Mouse (Mus musculus) spleen, adult 2 months (tissue): ENCODE measurements around the gene Dedd2. TPM values are rescaled to one million over a fixed set of nuclear protein-coding genes. Genes with fewer than 3 reads are reported as not detected.

Source experiments
- DNase-seq, 2 experiments: peaks; one replicate each; pipeline versions ENCODE4 v3.0.0 to v3.0.0-alpha.2; 2012 to 2021; ENCODE audit warnings: low spot score in 2 of 2, low read depth in 1 of 2
- H3K27ac ChIP-seq: fragments of 200-500 bp; 2 replicates; pipeline ENCODE4 v1.5.1; 2012; ENCODE audit warnings: low read length, inconsistent platforms; ENCODE audit not compliant: insufficient read depth
- H3K27me3 ChIP-seq: fragments of 200-500 bp; 2 replicates; pipeline ENCODE4 v1.6.1; 2012; ENCODE audit warnings: mild to moderate bottlenecking, moderate library complexity, low read length, inconsistent platforms; ENCODE audit not compliant: control insufficient read depth, insufficient read depth
- H3K36me3 ChIP-seq: fragments of 200-500 bp; 2 replicates; pipeline ENCODE4 v1.6.1; 2012; ENCODE audit warnings: mild to moderate bottlenecking, low read length, inconsistent platforms; ENCODE audit not compliant: control insufficient read depth, insufficient read depth
- H3K4me1 ChIP-seq: fragments of 200-500 bp; 2 replicates; pipeline ENCODE4 v1.6.1; 2011; ENCODE audit warnings: inconsistent platforms; ENCODE audit not compliant: control insufficient read depth, insufficient read depth, insufficient read length
- H3K4me3 ChIP-seq: fragments of 200-500 bp; 2 replicates; pipeline ENCODE4 v1.5.1; 2011; ENCODE audit warnings: mild to moderate bottlenecking, inconsistent platforms; ENCODE audit not compliant: insufficient read depth, insufficient read length; ENCODE audit errors: extremely low read depth
- CTCF ChIP-seq: fragments of 200-500 bp; IDR thresholded peaks from 2 replicates; pipeline ENCODE4 v1.5.1; 2011; ENCODE audit warnings: mild to moderate bottlenecking, inconsistent platforms; ENCODE audit not compliant: insufficient read depth, insufficient read length, insufficient replicate concordance; ENCODE audit errors: extremely low read depth
- POLR2A ChIP-seq: fragments of 200-500 bp; IDR thresholded peaks from 2 replicates; pipeline ENCODE4 v1.6.1; 2011; ENCODE audit warnings: low read depth, low read length, inconsistent platforms
- WGBS: fragments of 180-500 bp; shearing (Covaris S2); methylation state at CpG from one replicate; pipeline ENCODE4 v1.1.7; 2018; 5-methylcytosine and 5-hydroxymethylcytosine counted together
- polyA plus RNA-seq: library from polyadenylated mRNA; depleted of rRNA; stranded (reverse); fragments of >200 nt; gene quantifications from 2 replicates; pipeline ENCODE4 v1.2.3, GENCODE M21; 2012

Gene Dedd2
- polyA plus RNA-seq, 1 experiment, result 77.0 TPM

DNA sequence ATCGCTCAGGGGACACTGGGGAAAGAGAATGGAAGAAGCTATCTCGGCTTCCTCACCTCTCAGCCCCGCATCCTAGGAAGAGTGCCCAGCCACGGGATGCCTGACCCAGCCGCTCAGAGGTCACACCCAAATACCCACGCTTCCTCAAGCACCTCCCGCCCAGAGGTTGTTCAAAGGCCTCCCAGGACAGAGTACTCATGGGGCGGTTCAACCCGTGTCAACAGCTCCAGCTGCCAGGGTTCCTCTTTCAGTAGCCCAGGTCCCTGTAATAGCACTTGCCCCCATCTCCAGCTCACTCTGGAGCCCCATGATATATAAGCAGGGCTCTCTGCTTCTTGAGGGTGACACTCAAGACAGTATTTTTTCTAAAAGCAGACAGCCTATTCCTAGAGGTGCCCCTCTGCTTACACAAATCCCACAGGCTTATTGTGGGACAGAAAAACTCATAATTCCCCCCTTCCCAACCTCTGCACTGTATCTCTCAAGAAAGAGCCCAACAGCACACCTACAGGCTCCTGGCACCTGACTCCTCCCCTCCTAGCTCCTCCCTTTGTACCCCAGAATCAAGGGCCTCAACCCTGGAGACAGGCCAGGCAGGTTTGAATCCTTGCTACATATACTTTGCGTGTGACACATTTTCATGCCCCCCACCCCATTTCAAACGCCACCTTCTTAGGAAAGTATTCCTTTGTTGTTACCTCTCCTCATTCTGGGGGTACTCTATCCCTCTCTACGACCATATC lies 2.6 kb downstream of the Dedd2 start:
- Histone ChIP-seq H3K36me3 (0 out of 2 replicates have a peak, but pooled peaks cover 3% of the 10 kb centered on the region), H3K4me3 (no peak overlapping the region; the same call in 1 of the 2 replicates)

DNA sequence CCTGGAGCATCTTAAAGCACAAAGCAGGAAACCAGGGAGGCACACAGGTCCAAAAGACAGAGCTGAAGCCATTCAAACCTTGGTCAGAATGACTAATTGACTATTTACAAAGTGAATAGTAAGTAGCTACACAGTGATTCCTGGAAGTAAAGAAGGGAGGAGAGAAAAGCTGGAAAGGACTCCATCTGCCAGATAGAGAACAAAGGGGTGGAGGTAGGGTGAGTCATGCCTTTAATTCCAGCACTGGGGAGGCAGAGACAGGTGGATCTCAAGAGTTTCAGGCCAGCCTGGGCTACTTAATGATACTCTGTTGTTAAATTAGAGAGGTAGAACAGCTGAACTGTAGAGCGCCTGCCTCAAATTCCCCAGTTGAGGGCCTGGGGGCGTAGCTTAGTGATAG lies 6.2 kb downstream of the Dedd2 start:
- Histone ChIP-seq H3K27ac (no peak overlapping the region), H3K27me3 (no peaks in the 10 kb centered on the region), H3K4me1 (peaks cover 20% of the 10 kb centered on the region; the same call in 1 of the 2 replicates), H3K4me3 (no peak overlapping the region), H3K36me3 (peaks cover 22% of the 10 kb centered on the region)
- no peak for TF ChIP-seq POLR2A
- no peak for TF ChIP-seq CTCF
- WGBS, result 93% methylated on average over 2 of the region's 2 CpGs
- no peak for DNase-seq

More for the DNA sequence above, 2.6 kb downstream of the Dedd2 start:
- Histone ChIP-seq H3K27me3 (no peaks in the 10 kb centered on the region), H3K4me1 (peaks cover 22% of the 10 kb centered on the region; the same call in 1 of the 2 replicates), H3K27ac (peak overlapping the region; percentile 13; the same call in 1 of the 2 replicates)
- TF ChIP-seq POLR2A (no peak), CTCF (no peak)
- 29% methylated on average over 12 of the region's 12 CpGs for WGBS
- no peak for DNase-seq

GRCm38 (mm10) chr7:25213099-25213498 lies 7.3 kb downstream of the Dedd2 start:
- peaks cover 24% of the 10 kb centered on the region for H3K36me3 ChIP-seq
- DNase-seq, result no peak
- H3K4me1 ChIP-seq, result peaks cover 24% of the 10 kb centered on the region; the same call in 1 of the 2 replicates
- H3K27ac ChIP-seq, result peak overlapping the region; percentile 10; the same call in 1 of the 2 replicates
- H3K27me3 ChIP-seq, result no peaks in the 10 kb centered on the region
- no peak overlapping the region for H3K4me3 ChIP-seq
- 11% methylated on average over 3 of the region's 3 CpGs for WGBS
- TF ChIP-seq POLR2A, result no peak
- no peak for TF ChIP-seq CTCF

GRCm38 (mm10) chr7:25210482-25210881 lies 9.9 kb downstream of the Dedd2 start:
- Histone ChIP-seq H3K4me1 (peaks cover 28% of the 10 kb centered on the region; the same call in 1 of the 2 replicates), H3K4me3 (no peak overlapping the region)
- WGBS, result 61% methylated on average over 4 of the region's 4 CpGs

GRCm38 (mm10) chr7:25209161-25209622 lies 11.2 kb downstream of the Dedd2 start:
- no peak for TF ChIP-seq CTCF
- no peak for TF ChIP-seq POLR2A
- DNase-seq, result peak in 1 of 2 experiments; percentile 63
- Histone ChIP-seq H3K4me3 (peak overlapping the region; percentile 2; the same call in 1 of the 2 replicates), H3K4me1 (peaks cover 38% of the 10 kb centered on the region; the same call in 1 of the 2 replicates), H3K27ac (peak overlapping the region; percentile 78), H3K36me3 (peaks cover 22% of the 10 kb centered on the region), H3K27me3 (no peaks in the 10 kb centered on the region)
- 48% methylated on average over 3 of the region's 3 CpGs for WGBS

More at GRCm38 (mm10) chr7:25210482-25210881, 9.9 kb downstream of the Dedd2 start:
- Histone ChIP-seq H3K36me3 (peaks cover 24% of the 10 kb centered on the region), H3K27me3 (no peaks in the 10 kb centered on the region), H3K27ac (no peak overlapping the region)
- DNase-seq, result no peak
- TF ChIP-seq CTCF (no peak), POLR2A (no peak)

GRCm38 (mm10) chr7:25206094-25206830 lies 14.2 kb downstream of the Dedd2 start:
- peaks cover 47% of the 10 kb centered on the region for H3K4me1 ChIP-seq
- peaks cover 36% of the 10 kb centered on the region for H3K36me3 ChIP-seq
- 73% methylated on average over 16 of the region's 16 CpGs for WGBS
- TF ChIP-seq POLR2A (no peak), CTCF (no peak)
- DNase-seq, result no peak
- H3K27me3 ChIP-seq, result no peaks in the 10 kb centered on the region
- H3K27ac ChIP-seq, result peak overlapping the region; percentile 96
- H3K4me3 ChIP-seq, result peak overlapping the region; percentile 50
